In genomic region chr7:49477976-49478349, GRCm38 (mm10) we compare ENCODE assay signal across 14 mouse cellular contexts.
DNase-seq lines count a peak whose midpoint lies in the region; ATAC-seq lines count a peak whose summit lies in the region.
"Had no signal": no experiment of that assay in that cellular context is flagged by ENCODE, and none has a peak within 500 bp of the region (broad histone marks: within the 10 kb centered on the region; RNA-seq: fewer than 3 reads in every experiment).

No protein-coding gene starts in this region.

- H3K9me3 ChIP-seq in heart, embryonic 12.5 days (replicated peaks) = no peaks in the 10 kb centered on the region
- no peaks in the 10 kb centered on the region for H3K9me3 ChIP-seq in liver, embryonic 12.5 days (replicated peaks)
- H3K9me3 ChIP-seq in intestine, embryonic 16.5 days (ENCODE audit: control insufficient read depth, low read length) = no peaks in the 10 kb centered on the region
- H3K9me3 ChIP-seq in liver, embryonic 16.5 days (replicated peaks; ENCODE audit: control insufficient read depth, low read length) = no peaks in the 10 kb centered on the region
- H3K9me3 ChIP-seq: midbrain, embryonic 12.5 days had no signal

- no peak for ATAC-seq in heart, embryonic 12.5 days (ENCODE audit: insufficient number of reproducible peaks, low FRiP score)
- ATAC-seq in liver, embryonic 12.5 days = no peak
- no peak for ATAC-seq in intestine, embryonic 16.5 days
- peak; percentile 32; the same call in 1 of the 2 replicates for ATAC-seq in liver, embryonic 16.5 days (ENCODE audit: low read depth)
- ATAC-seq in monocyte, adult 5-6 weeks (replicated peaks; ENCODE audit: insufficient number of reproducible peaks, low FRiP score, low TSS enrichment, poor library complexity, severe bottlenecking) = no peak
- ATAC-seq: hindbrain, postnatal 0 days had no signal

- H3K9ac ChIP-seq in heart, embryonic 12.5 days = no peak overlapping the region
- no peak overlapping the region for H3K9ac ChIP-seq in liver, embryonic 12.5 days
- H3K9ac ChIP-seq in intestine, embryonic 16.5 days (ENCODE audit: low read depth, low read length) = no peak overlapping the region
- H3K9ac ChIP-seq in liver, embryonic 16.5 days (ENCODE audit: low read depth, low read length) = no peak overlapping the region
- H3K9ac ChIP-seq: midbrain, embryonic 12.5 days had no signal

- no peak overlapping the region for H3K4me2 ChIP-seq in heart, embryonic 12.5 days
- H3K4me2 ChIP-seq in liver, embryonic 12.5 days = no peak overlapping the region
- no peak overlapping the region for H3K4me2 ChIP-seq in intestine, embryonic 16.5 days (ENCODE audit: low read depth, low read length)
- H3K4me2 ChIP-seq in liver, embryonic 16.5 days (ENCODE audit: low read depth, low read length) = no peak overlapping the region
- H3K4me2 ChIP-seq: midbrain, embryonic 12.5 days had no signal

- H3K27me3 ChIP-seq in heart, embryonic 12.5 days (replicated peaks) = no peaks in the 10 kb centered on the region
- no peaks in the 10 kb centered on the region for H3K27me3 ChIP-seq in liver, embryonic 12.5 days (replicated peaks)
- no peaks in the 10 kb centered on the region for H3K27me3 ChIP-seq in intestine, embryonic 16.5 days (replicated peaks; ENCODE audit: control insufficient read depth, insufficient read depth, low read length)
- H3K27me3 ChIP-seq in liver, embryonic 16.5 days (ENCODE audit: control insufficient read depth, insufficient read depth, low read depth, low read length) = no peaks in the 10 kb centered on the region

- peaks cover 45% of the 10 kb centered on the region for H3K4me1 ChIP-seq in heart, embryonic 12.5 days (replicated peaks)
- 0 out of 2 replicates have a peak, but pooled peaks cover 10% of the 10 kb centered on the region for H3K4me1 ChIP-seq in liver, embryonic 12.5 days
- H3K4me1 ChIP-seq in intestine, embryonic 16.5 days (ENCODE audit: control insufficient read depth, insufficient read depth, low read length) = peaks cover 20% of the 10 kb centered on the region
- H3K4me1 ChIP-seq in liver, embryonic 16.5 days (ENCODE audit: control insufficient read depth, low read depth, low read length) = peaks cover 4% of the 10 kb centered on the region
- H3K4me1 ChIP-seq: midbrain, embryonic 12.5 days had no signal

- no peaks in the 10 kb centered on the region for H3K36me3 ChIP-seq in heart, embryonic 12.5 days
- H3K36me3 ChIP-seq in liver, embryonic 12.5 days = no peaks in the 10 kb centered on the region
- no peaks in the 10 kb centered on the region for H3K36me3 ChIP-seq in intestine, embryonic 16.5 days (ENCODE audit: control insufficient read depth, insufficient read depth, low read length)
- no peaks in the 10 kb centered on the region for H3K36me3 ChIP-seq in liver, embryonic 16.5 days (ENCODE audit: control insufficient read depth, insufficient read depth)
- H3K36me3 ChIP-seq: midbrain, embryonic 12.5 days had no signal

- no peak overlapping the region for H3K4me3 ChIP-seq in heart, embryonic 12.5 days
- H3K4me3 ChIP-seq in liver, embryonic 12.5 days = no peak overlapping the region
- no peak overlapping the region for H3K4me3 ChIP-seq in intestine, embryonic 16.5 days (ENCODE audit: low read length)
- no peak overlapping the region for H3K4me3 ChIP-seq in liver, embryonic 16.5 days (ENCODE audit: low read depth, low read length)
- H3K4me3 ChIP-seq: left cerebral cortex, adult 2 months; midbrain, embryonic 12.5 days had no signal

- no peak for DNase-seq in heart, adult 18-20 months
- DNase-seq in liver = no peak
- DNase-seq in frontal cortex, postnatal 36 days (ENCODE audit: low spot score in 2 of 2) = no peak
- DNase-seq: cerebellum, adult 11-12 months; gastrocnemius, postnatal 25 days; lung, postnatal 4 days had no signal

- peak overlapping the region; percentile 4 for H3K27ac ChIP-seq in heart, embryonic 12.5 days (ENCODE audit: poor library complexity, severe bottlenecking)
- H3K27ac ChIP-seq in liver, embryonic 12.5 days = peak overlapping the region; percentile 31; the same call in 1 of the 2 replicates
- H3K27ac ChIP-seq in intestine, embryonic 16.5 days (ENCODE audit: low read length) = peak overlapping the region; percentile 49
- peak overlapping the region; percentile 78 for H3K27ac ChIP-seq in liver, embryonic 16.5 days (ENCODE audit: low read length)
- H3K27ac ChIP-seq: hindbrain, postnatal 0 days; left cerebral cortex, adult 2 months; midbrain, embryonic 12.5 days had no signal

- WGBS in heart, embryonic 12.5 days = 26% methylated on average over 7 of the region's 7 CpGs
- 45% methylated on average over 7 of the region's 7 CpGs for WGBS in liver, embryonic 12.5 days (ENCODE audit: insufficient replicate concordance)
- 30% methylated on average over 7 of the region's 7 CpGs for WGBS in intestine, embryonic 16.5 days
- 32% methylated on average over 7 of the region's 7 CpGs for WGBS in liver, embryonic 16.5 days (ENCODE audit: insufficient replicate concordance)

Comparison
In these comparisons a context has a peak if more than half of its experiments do, and no peak if none do; other contexts are left out.
1. H3K27ac ChIP-seq: peak in every context shown above with its lines; median percentile 78 in liver, embryonic 16.5 days; 49 in intestine, embryonic 16.5 days; 31 in liver, embryonic 12.5 days; 4 in heart, embryonic 12.5 days.